Mouse (Mus musculus): ENCODE data around the gene Neurl2. TPM values are rescaled to one million over a fixed set of nuclear protein-coding genes. Genes with fewer than 3 reads are reported as not detected.

Neurl2 gene
- 4.5 to 5.9 TPM (median 4.9 TPM) in 4 replicates for total RNA-seq (2023; ENCODE audit: inconsistent age)

DNA sequence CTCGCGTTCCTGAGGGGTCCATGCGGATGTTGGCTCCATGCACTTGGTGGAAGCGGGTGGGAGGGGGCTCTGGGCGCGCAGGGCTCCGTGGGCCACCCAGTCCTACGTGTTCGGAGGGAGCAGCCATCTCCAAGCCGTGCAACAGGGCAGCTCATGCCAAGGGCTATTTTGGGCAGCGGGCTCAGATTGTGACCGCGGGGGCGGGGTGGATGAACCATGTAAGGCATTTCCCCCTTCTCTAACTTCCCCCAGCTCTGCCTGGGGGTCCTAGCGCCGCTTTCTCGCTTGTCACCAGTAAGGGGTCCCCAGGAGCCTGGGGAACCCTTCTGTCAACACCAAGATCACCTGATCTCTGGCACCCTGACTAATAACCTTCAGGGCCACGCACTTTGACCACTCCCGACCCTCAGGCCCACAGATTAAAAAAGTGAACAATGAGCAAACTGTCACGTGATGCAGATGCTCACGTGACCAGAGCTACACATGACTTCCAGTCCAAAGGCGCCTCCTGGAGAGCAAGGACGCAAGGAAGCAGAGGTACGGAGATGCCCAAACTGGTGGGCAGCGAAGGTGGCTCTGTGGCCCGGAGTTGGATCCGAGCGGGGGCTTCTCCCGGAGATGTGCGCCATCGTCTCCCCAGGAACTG lies at the start of gene Neurl2:
Neurl2 (minus strand) TSS at position 143 of the 646 bp plus-strand sequence.

DNA sequence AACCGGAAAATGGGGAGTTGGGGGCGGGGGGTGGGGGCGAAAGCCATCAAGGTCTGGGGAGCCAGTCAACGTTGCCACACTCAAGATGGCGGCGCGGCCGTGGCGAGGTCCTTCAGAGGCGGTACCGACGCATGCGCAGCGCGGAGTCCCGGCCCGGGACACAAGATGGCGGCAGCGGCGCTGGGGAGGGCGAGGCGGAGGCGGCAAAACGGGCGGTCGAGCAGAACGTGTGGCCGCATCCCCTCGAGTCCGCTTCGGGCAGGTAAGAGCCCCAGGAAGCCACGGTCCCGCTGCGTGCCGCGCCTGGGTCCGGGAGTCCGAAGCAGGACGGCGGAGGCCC lies 45.9 kb upstream of the Neurl2 start, which contains the start of gene Pcif1:
Pcif1 (plus strand) TSS at position 77 of the 340 bp plus-strand sequence.

DNA sequence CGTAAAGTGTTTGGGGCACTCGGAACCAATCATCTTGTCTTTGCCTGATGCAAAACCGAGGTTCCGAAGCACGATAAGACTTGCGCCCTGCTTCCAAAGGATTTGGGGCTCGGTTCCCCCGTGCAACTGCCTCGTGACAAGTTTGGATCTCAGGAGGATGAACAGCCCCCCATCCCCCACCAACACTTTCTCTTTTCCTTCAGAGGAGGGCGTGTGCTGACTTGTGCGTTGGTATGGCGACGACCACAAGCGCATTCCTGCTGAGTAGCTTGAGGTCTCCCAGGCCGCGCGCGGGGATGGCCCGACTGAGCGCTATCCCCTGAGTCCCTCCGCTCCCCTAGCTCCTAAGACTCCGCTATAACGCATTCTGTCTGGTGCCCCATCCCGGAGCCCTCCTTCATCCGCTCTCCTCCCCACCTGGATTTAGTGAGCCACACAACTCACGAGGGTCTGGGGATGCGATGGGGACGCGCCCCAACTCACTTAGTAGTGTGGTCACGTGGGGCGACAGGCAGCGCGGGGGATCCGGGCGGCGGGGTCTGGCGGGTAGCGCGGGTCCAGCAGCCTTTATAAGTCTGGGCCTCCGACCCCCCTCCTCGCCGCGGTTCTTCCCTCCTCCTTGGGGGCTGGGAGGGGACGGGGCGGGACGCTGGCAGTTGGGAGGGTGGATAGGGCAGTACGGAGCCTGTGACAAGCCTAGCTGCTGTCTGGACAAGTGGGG lies 24.0 kb upstream of the Neurl2 start, which contains the start of gene Pltp:
Pltp (minus strand) TSS at position 611 of the 721 bp plus-strand sequence.

DNA sequence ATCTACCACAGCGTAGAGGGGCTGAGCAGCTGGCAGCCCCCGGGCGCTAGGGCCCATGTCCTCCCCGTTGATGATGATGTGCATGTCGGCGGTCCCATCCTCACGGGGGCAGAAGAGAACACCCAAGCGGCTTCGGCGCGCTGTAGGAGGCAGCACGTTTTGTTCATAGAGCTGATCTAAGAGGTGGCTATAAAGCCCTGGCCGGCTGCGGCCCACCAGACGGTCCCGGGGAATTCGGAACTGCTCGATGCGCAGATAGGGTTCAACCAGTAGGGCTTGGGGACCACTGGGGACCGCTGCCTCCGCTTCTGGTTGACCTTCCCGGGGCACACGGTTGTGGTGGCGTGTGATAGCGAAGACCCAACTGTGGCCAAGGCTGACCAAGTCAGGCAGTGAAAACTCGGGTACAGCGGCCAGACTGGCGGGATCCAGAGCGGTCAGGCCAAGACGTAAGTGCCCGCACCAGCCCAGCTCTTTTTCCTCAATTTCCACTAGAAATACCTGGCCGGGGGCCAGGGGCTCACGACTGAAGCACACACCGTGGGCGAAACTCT lies 431 bp downstream of the Neurl2 start, which contains the start of gene Ctsa:
Ctsa (plus strand) TSS at position 126 of the 554 bp plus-strand sequence.

DNA sequence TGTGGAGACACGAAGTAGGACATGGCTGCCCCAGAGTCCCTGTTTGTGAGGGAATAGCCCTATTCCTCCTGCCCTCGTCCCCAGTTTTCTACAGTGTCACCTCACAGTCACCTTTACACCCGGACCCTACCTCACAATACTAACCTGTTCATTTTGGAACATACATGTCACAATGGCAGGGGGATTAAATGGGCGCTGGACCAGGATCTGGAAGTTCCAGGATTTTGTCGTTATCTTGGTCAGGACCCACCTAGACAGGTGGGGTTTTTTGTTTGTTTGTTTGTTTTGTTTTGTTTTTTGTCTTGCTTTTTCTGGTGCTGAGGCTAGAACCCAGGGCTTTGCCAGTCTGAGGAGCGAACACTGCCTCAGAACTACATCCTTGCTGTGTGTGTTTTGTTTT lies 4.8 kb downstream of the Neurl2 start, which contains the start of gene Spata25:
Spata25 (minus strand) TSS at position 101 of the 400 bp plus-strand sequence.

DNA sequence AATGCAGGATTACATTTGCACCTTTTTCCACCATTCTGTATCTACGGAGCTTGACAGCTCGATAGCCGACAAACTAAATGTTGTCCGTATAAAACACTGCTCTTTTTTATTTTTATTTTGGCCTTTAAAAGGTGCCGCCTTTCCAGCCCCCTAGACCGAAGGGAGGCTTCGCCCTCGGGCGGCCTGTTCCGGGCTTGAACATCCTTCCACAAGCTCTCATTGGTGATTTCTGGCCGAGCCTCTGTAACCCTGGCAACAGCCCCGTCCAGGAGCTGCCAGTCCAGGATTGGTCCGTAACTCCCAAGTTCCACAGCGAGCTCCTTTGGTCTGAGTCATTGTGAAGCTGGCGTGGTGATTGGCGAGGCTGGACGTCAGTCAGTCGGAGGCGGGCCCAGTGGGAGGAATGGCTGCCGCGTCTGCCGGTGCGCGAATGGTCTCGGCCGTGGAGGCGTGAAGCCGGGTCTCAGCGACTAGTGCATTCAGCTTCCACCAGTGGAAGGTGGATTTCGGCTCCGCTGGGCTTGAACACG lies 10.6 kb downstream of the Neurl2 start, which contains the start of gene Zswim1:
Zswim1 (plus strand) TSS at position 51 of the 530 bp plus-strand sequence.

DNA sequence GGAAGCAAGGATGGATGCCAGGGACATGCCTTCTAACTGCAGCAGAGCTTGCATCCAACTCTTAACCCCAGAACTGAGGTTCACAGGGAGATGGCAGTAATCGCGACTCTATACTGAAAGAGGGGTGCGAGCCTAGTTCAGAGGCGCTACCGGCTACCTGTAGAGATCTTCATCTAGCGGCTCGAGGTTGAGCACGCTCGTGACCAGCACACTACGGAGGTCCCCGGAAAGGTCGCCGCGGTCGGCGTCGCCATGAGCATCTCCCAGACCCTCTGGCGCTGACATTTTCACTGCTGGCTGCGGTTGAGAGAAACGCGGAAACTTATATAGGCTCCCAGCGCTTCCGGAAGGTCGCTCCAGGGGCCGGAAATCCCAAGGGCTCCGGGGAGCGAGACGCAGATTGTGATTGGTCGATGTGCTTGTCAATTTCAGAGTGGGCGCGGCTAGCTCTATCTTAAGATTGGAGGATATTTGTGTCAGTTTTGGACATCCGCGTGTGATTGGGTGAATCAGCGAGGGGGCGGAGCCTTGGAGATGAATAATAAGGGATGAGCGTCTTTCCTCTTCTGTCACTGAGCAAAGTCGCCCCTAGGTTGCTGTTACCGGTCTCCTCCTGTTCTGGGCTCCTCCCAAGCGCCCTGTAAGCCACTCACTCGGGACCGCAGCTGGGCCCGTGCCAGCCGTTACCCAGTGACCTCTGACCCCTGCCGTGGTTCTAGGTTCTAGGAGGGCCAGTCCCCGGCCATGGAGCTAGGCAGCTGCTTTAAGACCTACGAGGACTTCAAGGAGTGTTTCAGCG lies 28.5 kb downstream of the Neurl2 start, which contains the start of the genes Acot8 and Zswim3:
Acot8 (minus strand) TSS at position 350 of the 799 bp plus-strand sequence.
Zswim3 (plus strand) TSS at position 566 of the 799 bp plus-strand sequence.

DNA sequence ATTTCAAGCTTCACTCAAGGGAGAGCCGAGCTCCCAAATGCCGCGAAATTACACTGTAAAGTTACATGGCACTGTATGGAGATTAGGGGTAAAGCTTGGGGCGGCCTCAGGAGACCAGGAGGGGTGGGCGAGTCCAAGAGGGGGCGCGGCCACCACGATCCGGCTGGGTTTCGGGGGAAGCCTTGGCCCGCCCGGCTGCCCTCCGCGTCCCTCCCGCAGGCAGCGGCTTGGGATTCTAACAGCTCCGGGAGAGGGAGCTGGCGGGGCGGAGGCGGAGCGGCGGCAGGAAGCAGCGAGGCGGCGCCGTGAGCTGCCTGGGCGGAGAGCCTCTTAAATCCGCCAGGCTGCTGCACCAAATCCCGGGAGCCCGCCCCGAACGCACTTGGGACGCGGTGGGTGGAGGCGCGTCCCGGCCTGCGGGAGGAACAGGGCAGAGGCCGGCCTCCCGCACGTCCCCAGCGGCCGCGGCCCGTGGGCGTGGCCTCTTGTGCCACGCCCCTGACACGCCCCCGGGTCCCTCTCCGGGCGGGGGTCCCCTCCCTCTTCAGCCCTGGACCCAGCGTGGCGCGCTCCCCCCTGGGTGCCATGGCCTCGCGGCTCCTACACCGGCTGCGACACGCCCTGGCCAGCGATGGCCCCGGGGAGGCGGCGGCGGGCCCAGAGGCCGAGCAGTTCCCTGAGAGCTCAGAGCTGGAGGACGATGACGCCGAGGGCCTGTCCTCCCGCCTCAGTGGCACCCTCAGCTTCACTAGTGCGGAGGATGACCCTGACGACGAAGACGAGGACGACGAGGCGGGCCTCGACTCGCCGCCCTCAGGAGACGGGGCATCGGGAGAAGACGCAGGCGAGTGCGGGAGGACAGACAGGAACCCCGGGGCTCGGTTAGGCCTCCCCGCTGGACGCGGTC lies 47.5 kb downstream of the Neurl2 start, which contains the start of gene Snx21:
Snx21 (plus strand) TSS at position 343 of the 907 bp plus-strand sequence.

Other genes with a start within 250 kb of the Neurl2 start
- gene Wfdc6a, start 248.0 kb downstream of the Neurl2 start, total RNA-seq (2023; ENCODE audit: inconsistent age), result not detected in 4 replicates
- not detected in 4 replicates for gene Eppin, start 239.9 kb downstream of the Neurl2 start, total RNA-seq (2023; ENCODE audit: inconsistent age)
- not detected in 4 replicates for gene Wfdc6b, start 219.9 kb downstream of the Neurl2 start, total RNA-seq (2023; ENCODE audit: inconsistent age)
- gene Wfdc8, start 219.8 kb downstream of the Neurl2 start, total RNA-seq (2023; ENCODE audit: inconsistent age), result not detected in 4 replicates
- not detected in 4 replicates for gene Wfdc16, start 194.7 kb downstream of the Neurl2 start, total RNA-seq (2023; ENCODE audit: inconsistent age)
- gene Wfdc10, start 177.4 kb downstream of the Neurl2 start, total RNA-seq (2023; ENCODE audit: inconsistent age), result not detected in 4 replicates
- gene Wfdc9, start 176.9 kb downstream of the Neurl2 start, total RNA-seq (2023; ENCODE audit: inconsistent age), result not detected in 4 replicates
- gene Wfdc11, start 159.4 kb downstream of the Neurl2 start, total RNA-seq (2023; ENCODE audit: inconsistent age), result not detected in 4 replicates
- gene Wfdc13, start 148.3 kb downstream of the Neurl2 start, total RNA-seq (2023; ENCODE audit: inconsistent age), result not detected in 4 replicates
- not detected in 4 replicates for gene Spint4, start 135.0 kb downstream of the Neurl2 start, total RNA-seq (2023; ENCODE audit: inconsistent age)
- gene Spint5, start 118.2 kb downstream of the Neurl2 start, total RNA-seq (2023; ENCODE audit: inconsistent age), result not detected in 4 replicates
- gene Wfdc3, start 87.5 kb downstream of the Neurl2 start, total RNA-seq (2023; ENCODE audit: inconsistent age), result not detected in 4 replicates
- gene Dnttip1, start 87.5 kb downstream of the Neurl2 start, total RNA-seq (2023; ENCODE audit: inconsistent age), result 35.3 to 43.4 TPM (median 39.6 TPM) in 4 replicates
- gene Ube2c, start 63.6 kb downstream of the Neurl2 start, total RNA-seq (2023; ENCODE audit: inconsistent age), result 2.6 to 4.9 TPM (median 3.6 TPM) in 4 replicates
- not detected in 4 replicates for gene Tnnc2, start 53.5 kb downstream of the Neurl2 start, total RNA-seq (2023; ENCODE audit: inconsistent age)
- 0.60 to 1.5 TPM (median 0.69 TPM) in 4 replicates for gene Snx21, start 47.6 kb downstream of the Neurl2 start, total RNA-seq (2023; ENCODE audit: inconsistent age)
- gene Acot8, start 28.6 kb downstream of the Neurl2 start, total RNA-seq (2023; ENCODE audit: inconsistent age), result 57.2 to 73.3 TPM (median 63.9 TPM) in 4 replicates
- 3.1 to 4.3 TPM (median 3.6 TPM) in 4 replicates for gene Zswim3, start 28.4 kb downstream of the Neurl2 start, total RNA-seq (2023; ENCODE audit: inconsistent age)
- 7.8 to 9.8 TPM (median 8.5 TPM) in 4 replicates for gene Zswim1, start 10.8 kb downstream of the Neurl2 start, total RNA-seq (2023; ENCODE audit: inconsistent age)
- gene Spata25, start 4.9 kb downstream of the Neurl2 start, total RNA-seq (2023; ENCODE audit: inconsistent age), result 0.69 to 0.74 TPM in 2 of 4 replicates, not detected in the others
- 200 to 233 TPM (median 214 TPM) in 4 replicates for gene Ctsa, start 583 bp downstream of the Neurl2 start, total RNA-seq (2023; ENCODE audit: inconsistent age)
- gene Pltp, start 24.3 kb upstream of the Neurl2 start, total RNA-seq (2023; ENCODE audit: inconsistent age), result 8.8 to 12.8 TPM (median 10.6 TPM) in 4 replicates
- 91.0 to 95.0 TPM (median 92.9 TPM) in 4 replicates for gene Pcif1, start 45.8 kb upstream of the Neurl2 start, total RNA-seq (2023; ENCODE audit: inconsistent age)
- gene Zfp335, start 78.3 kb upstream of the Neurl2 start, total RNA-seq (2023; ENCODE audit: inconsistent age), result 56.4 to 63.7 TPM (median 59.9 TPM) in 4 replicates
- gene Mmp9, start 107.3 kb upstream of the Neurl2 start, total RNA-seq (2023; ENCODE audit: inconsistent age), result 0.36 to 0.55 TPM (median 0.42 TPM) in 4 replicates
- gene Slc12a5, start 127.3 kb upstream of the Neurl2 start, total RNA-seq (2023; ENCODE audit: inconsistent age), result 0.83 to 1.8 TPM (median 0.92 TPM) in 4 replicates
- gene Ncoa5, start 201.4 kb upstream of the Neurl2 start, total RNA-seq (2023; ENCODE audit: inconsistent age), result 45.2 to 51.9 TPM (median 47.7 TPM) in 4 replicates
- 156 to 180 TPM (median 171 TPM) in 4 replicates for gene Cd40, start 222.2 kb upstream of the Neurl2 start, total RNA-seq (2023; ENCODE audit: inconsistent age)

Data from B cell, adult (primary cell).